ENCODE assay signal across 21 mouse cellular contexts in genomic region chr1:181453106-181453505, GRCm38 (mm10). TPM values are rescaled to one million over a fixed set of nuclear protein-coding genes. Genes with fewer than 3 reads are reported as not detected.
DNase-seq lines count a peak whose midpoint lies in the region.
"Had no signal": no experiment of that assay in that cellular context is flagged by ENCODE, and none has a peak within 500 bp of the region (broad histone marks: within the 10 kb centered on the region; RNA-seq: fewer than 3 reads in every experiment).

No protein-coding gene starts in this region.

- peak; percentile 13 for DNase-seq in adrenal gland, adult 2 months
- no peak for DNase-seq in adrenal gland, postnatal 10 days
- DNase-seq in cerebellum, postnatal 14 days, result peak; percentile 21 to 29
- DNase-seq in cerebellum, adult 11-12 months, result no peak
- DNase-seq in fat pad, adult 2 months (ENCODE audit: extremely low read depth, low read depth, low spot score), result peak; percentile 30
- DNase-seq in thymus, postnatal 14 days, result no peak
- no peak for DNase-seq in layer of hippocampus, adult 8-10 months (ENCODE audit: low spot score in 2 of 2)
- DNase-seq: adrenal gland, adult 8-10 months; adrenal gland, postnatal 25 days; B cell, adult 2 months; cerebellum, adult 11 months; cerebellum, adult 9-10 months had no signal

RNA-seq across cellular contexts. Expression of gene Ccdc121, which starts 58.1 kb away (rescaled TPM):
- total RNA-seq in adrenal gland, adult 2 months (2021), result not detected
- polyA plus RNA-seq in adrenal gland, adult 2 months (2012; rRNA removed), result not detected in 2 replicates
- not detected for total RNA-seq in adrenal gland, postnatal 10 days (2021)
- total RNA-seq in layer of hippocampus, adult 8-10 months (2022), result 1 to 10 TPM in 1 of 4 experiments, under 1 TPM in 3; 0.29 to 1.3 (median 0.48) TPM
- total RNA-seq: adrenal gland, postnatal 25 days; adrenal gland, postnatal 4 days; CH12.LX had no signal
- polyA plus RNA-seq: activated CD4-positive, CD25-positive, alpha-beta regulatory T cell, adult 4 months; CD4-positive, CD25-positive, alpha-beta regulatory T cell, adult 4 months; forebrain, embryonic 10.5 days; forebrain, embryonic 12.5 days; forebrain, embryonic 16.5 days; G1E; Patski had no signal

Comparison
In these comparisons a context has a peak if more than half of its experiments do, and no peak if none do; other contexts are left out.
1. DNase-seq: peak in adrenal gland, adult 2 months (single experiment), cerebellum, postnatal 14 days (2 of 2) and fat pad, adult 2 months (single experiment); none in adrenal gland, postnatal 10 days (single experiment), cerebellum, adult 11-12 months (single experiment), thymus, postnatal 14 days (single experiment) and layer of hippocampus, adult 8-10 months (0 of 2).